Mouse (Mus musculus): ENCODE measurements around the gene Ndufaf7. TPM values are rescaled to one million over a fixed set of nuclear protein-coding genes. Genes with fewer than 3 reads are reported as not detected.

Gene Ndufaf7
- polyA plus RNA-seq (2012; rRNA removed): 1.2 and 2.5 TPM in 2 replicates

- under 1% methylated on average over 45 of the region's 45 CpGs for WGBS
- H3K27ac ChIP-seq (ENCODE audit: insufficient read depth, low read depth, low read length): no peak within 1 kb of the TSS
These were observed at the start of gene Ndufaf7, which contains the start of gene Cebpz for GRCm38 (mm10) chr17:78936466-78937228. Ndufaf7 (plus strand) TSS chr17:78937136. Cebpz (minus strand) TSS chr17:78937066.

GRCm38 (mm10) chr17:78888554-78888953 lies 48.4 kb upstream of the Ndufaf7 start:
- Histone ChIP-seq H3K4me3 (ENCODE audit: low read depth, low read length) (no peak overlapping the region), H3K36me3 (ENCODE audit: control insufficient read depth, insufficient read depth, low read length) (no peaks in the 10 kb centered on the region), H3K4me1 (ENCODE audit: control insufficient read depth, insufficient read depth, insufficient read length, low read length) (no peaks in the 10 kb centered on the region), H3K27ac (ENCODE audit: insufficient read depth, low read depth, low read length) (no peak overlapping the region), H3K27me3 (ENCODE audit: control insufficient read depth, insufficient read depth, low read length) (no peaks in the 10 kb centered on the region)
- no peak for TF ChIP-seq POLR2A (IDR thresholded peaks at IDR 0.05; ENCODE audit: low read depth, low read length)
- 85% methylated on average over 4 of the region's 4 CpGs for WGBS

More at GRCm38 (mm10) chr17:78936466-78937228, at the start of gene Ndufaf7, which contains the start of gene Cebpz:
- peaks cover 20% of the 10 kb centered on the region for H3K36me3 ChIP-seq (ENCODE audit: control insufficient read depth, insufficient read depth, low read length)
- H3K27me3 ChIP-seq (ENCODE audit: control insufficient read depth, insufficient read depth, low read length): no peaks in the 10 kb centered on the region
- 0 out of 2 replicates have a peak, but pooled peaks cover 2% of the 10 kb centered on the region for H3K4me1 ChIP-seq (ENCODE audit: control insufficient read depth, insufficient read depth, insufficient read length, low read length)
- H3K4me3 ChIP-seq (ENCODE audit: low read depth, low read length): peak within 1 kb of the TSS; percentile 64
- no peak for TF ChIP-seq CTCF (IDR thresholded peaks at IDR 0.05; ENCODE audit: extremely low read depth, insufficient read length, insufficient replicate concordance, low read depth, low read length)
- peak; percentile 28; the same call in 1 of the 2 replicates for TF ChIP-seq POLR2A (IDR thresholded peaks at IDR 0.05; ENCODE audit: low read depth, low read length)

- TF ChIP-seq POLR2A (IDR thresholded peaks at IDR 0.05; ENCODE audit: low read depth, low read length) (no peak), CTCF (IDR thresholded peaks at IDR 0.05; ENCODE audit: extremely low read depth, insufficient read length, insufficient replicate concordance, low read depth, low read length) (no peak)
- Histone ChIP-seq H3K36me3 (ENCODE audit: control insufficient read depth, insufficient read depth, low read length) (no peaks in the 10 kb centered on the region), H3K4me1 (ENCODE audit: control insufficient read depth, insufficient read depth, insufficient read length, low read length) (no peaks in the 10 kb centered on the region), H3K4me3 (ENCODE audit: low read depth, low read length) (no peak overlapping the region), H3K27ac (ENCODE audit: insufficient read depth, low read depth, low read length) (no peak overlapping the region), H3K27me3 (ENCODE audit: control insufficient read depth, insufficient read depth, low read length) (no peaks in the 10 kb centered on the region)
- WGBS: 63% methylated on average over 3 of the region's 3 CpGs
These were observed 47.8 kb upstream of the Ndufaf7 start for GRCm38 (mm10) chr17:78889184-78889583.

DNA sequence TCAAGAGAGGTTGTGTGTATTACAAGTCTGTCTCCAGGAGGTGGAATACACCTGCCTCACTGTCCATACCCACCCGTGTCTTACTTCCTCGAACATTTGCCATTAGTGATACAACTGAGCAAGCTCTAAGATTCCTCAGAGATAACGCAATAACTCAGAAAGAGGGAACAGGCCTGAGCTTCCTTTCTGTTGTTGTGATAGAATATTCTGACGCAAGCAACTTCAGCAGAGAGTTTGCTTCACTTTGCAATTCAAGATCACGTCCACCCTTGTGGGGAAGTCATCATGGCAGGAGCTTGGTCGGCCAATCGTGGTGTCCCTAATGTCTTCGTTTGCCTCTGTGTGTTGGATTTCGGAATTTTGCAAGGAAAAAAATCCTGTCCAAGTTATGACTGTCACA lies 45.9 kb upstream of the Ndufaf7 start:
- no peak overlapping the region for H3K4me3 ChIP-seq (ENCODE audit: low read depth, low read length)
- 71% methylated on average over 9 of the region's 9 CpGs for WGBS
- no peak overlapping the region for H3K27ac ChIP-seq (ENCODE audit: insufficient read depth, low read depth, low read length)
- no peaks in the 10 kb centered on the region for H3K36me3 ChIP-seq (ENCODE audit: control insufficient read depth, insufficient read depth, low read length)
- H3K4me1 ChIP-seq (ENCODE audit: control insufficient read depth, insufficient read depth, insufficient read length, low read length): no peaks in the 10 kb centered on the region
- TF ChIP-seq POLR2A (IDR thresholded peaks at IDR 0.05; ENCODE audit: low read depth, low read length) (no peak), CTCF (IDR thresholded peaks at IDR 0.05; ENCODE audit: extremely low read depth, insufficient read length, insufficient replicate concordance, low read depth, low read length) (no peak)
- H3K27me3 ChIP-seq (ENCODE audit: control insufficient read depth, insufficient read depth, low read length): no peaks in the 10 kb centered on the region

DNA sequence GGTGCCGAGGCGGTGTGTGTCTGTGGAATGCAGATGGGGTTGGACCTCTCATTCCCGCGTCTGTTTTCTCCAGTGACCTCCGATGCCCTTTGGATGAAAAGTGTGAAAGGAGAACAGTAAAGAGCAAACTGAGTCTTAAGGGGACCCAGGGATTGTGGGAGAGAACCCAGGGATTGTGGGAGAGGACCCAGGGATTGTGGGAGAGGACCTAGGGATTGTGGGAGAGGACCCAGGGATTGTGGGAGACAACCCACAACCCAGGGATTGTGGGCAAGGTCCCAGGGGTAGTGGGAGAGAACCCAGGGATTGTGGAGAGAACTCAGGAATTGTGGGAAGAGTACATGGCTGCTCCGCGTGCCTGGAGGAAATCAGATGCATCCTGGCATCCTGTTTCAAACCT lies 41.9 kb upstream of the Ndufaf7 start:
- H3K27me3 ChIP-seq (ENCODE audit: control insufficient read depth, insufficient read depth, low read length): no peaks in the 10 kb centered on the region
- no peaks in the 10 kb centered on the region for H3K4me1 ChIP-seq (ENCODE audit: control insufficient read depth, insufficient read depth, insufficient read length, low read length)
- no peak overlapping the region for H3K4me3 ChIP-seq (ENCODE audit: low read depth, low read length)
- no peak overlapping the region for H3K27ac ChIP-seq (ENCODE audit: insufficient read depth, low read depth, low read length)
- H3K36me3 ChIP-seq (ENCODE audit: control insufficient read depth, insufficient read depth, low read length): no peaks in the 10 kb centered on the region
- TF ChIP-seq POLR2A (IDR thresholded peaks at IDR 0.05; ENCODE audit: low read depth, low read length) (no peak), CTCF (IDR thresholded peaks at IDR 0.05; ENCODE audit: extremely low read depth, insufficient read length, insufficient replicate concordance, low read depth, low read length) (no peak)
- 69% methylated on average over 7 of the region's 7 CpGs for WGBS

GRCm38 (mm10) chr17:78895394-78895793 lies 41.5 kb upstream of the Ndufaf7 start:
- H3K4me1 ChIP-seq (ENCODE audit: control insufficient read depth, insufficient read depth, insufficient read length, low read length): no peaks in the 10 kb centered on the region
- TF ChIP-seq CTCF (IDR thresholded peaks at IDR 0.05; ENCODE audit: extremely low read depth, insufficient read length, insufficient replicate concordance, low read depth, low read length) (peak; percentile 58; the same call in 1 of the 2 replicates), POLR2A (IDR thresholded peaks at IDR 0.05; ENCODE audit: low read depth, low read length) (no peak)
- H3K4me3 ChIP-seq (ENCODE audit: low read depth, low read length): peak overlapping the region; percentile 30; the same call in 1 of the 2 replicates
- H3K36me3 ChIP-seq (ENCODE audit: control insufficient read depth, insufficient read depth, low read length): no peaks in the 10 kb centered on the region
- no peak overlapping the region for H3K27ac ChIP-seq (ENCODE audit: insufficient read depth, low read depth, low read length)
- no peaks in the 10 kb centered on the region for H3K27me3 ChIP-seq (ENCODE audit: control insufficient read depth, insufficient read depth, low read length)
- WGBS: 13% methylated on average over 8 of the region's 8 CpGs

GRCm38 (mm10) chr17:78903158-78903557 lies 33.8 kb upstream of the Ndufaf7 start:
- Histone ChIP-seq H3K36me3 (ENCODE audit: control insufficient read depth, insufficient read depth, low read length) (no peaks in the 10 kb centered on the region), H3K4me1 (ENCODE audit: control insufficient read depth, insufficient read depth, insufficient read length, low read length) (no peaks in the 10 kb centered on the region), H3K4me3 (ENCODE audit: low read depth, low read length) (no peak overlapping the region), H3K27ac (ENCODE audit: insufficient read depth, low read depth, low read length) (no peak overlapping the region), H3K27me3 (ENCODE audit: control insufficient read depth, insufficient read depth, low read length) (no peaks in the 10 kb centered on the region)
- WGBS: 72% methylated on average over 2 of the region's 2 CpGs
- no peak for TF ChIP-seq POLR2A (IDR thresholded peaks at IDR 0.05; ENCODE audit: low read depth, low read length)
- TF ChIP-seq CTCF (IDR thresholded peaks at IDR 0.05; ENCODE audit: extremely low read depth, insufficient read length, insufficient replicate concordance, low read depth, low read length): no peak
